Mouse (Mus musculus) spleen, adult 12 weeks (tissue): ENCODE results near the gene Adcyap1.

Source experiments
- DNase-seq: peaks from one replicate; pipeline ENCODE4 v3.0.0; 2022; ENCODE audit warnings: low spot score

Gene Adcyap1

GRCm38 (mm10) chr17:93198717-93199116, at the start of gene Adcyap1:
TSS of gene Adcyap1 (plus strand) at chr17:93199017.
- DNase-seq, result no peak

- DNase-seq, result no peak
Observed at GRCm38 (mm10) chr17:93158280-93158851, 40.5 kb upstream of the Adcyap1 start.

- no peak for DNase-seq
Observed at GRCm38 (mm10) chr17:93169572-93169971, 29.2 kb upstream of the Adcyap1 start.

- DNase-seq, result no peak
Observed at GRCm38 (mm10) chr17:93196846-93197245, 2.0 kb upstream of the Adcyap1 start.

GRCm38 (mm10) chr17:93198213-93198612, 604 bp upstream of the Adcyap1 start:
- DNase-seq, result no peak

- DNase-seq, result no peak
Observed at GRCm38 (mm10) chr17:93199218-93199617, 401 bp downstream of the Adcyap1 start.

GRCm38 (mm10) chr17:93199747-93200146, 930 bp downstream of the Adcyap1 start:
- DNase-seq, result no peak

GRCm38 (mm10) chr17:93200386-93201264, 1.8 kb downstream of the Adcyap1 start:
- DNase-seq, result no peak

GRCm38 (mm10) chr17:93201265-93201925, 2.6 kb downstream of the Adcyap1 start:
- no peak for DNase-seq

GRCm38 (mm10) chr17:93202165-93203075, 3.6 kb downstream of the Adcyap1 start:
- no peak for DNase-seq

GRCm38 (mm10) chr17:93203076-93204031, 4.5 kb downstream of the Adcyap1 start:
- no peak for DNase-seq

GRCm38 (mm10) chr17:93217785-93218184, 19.0 kb downstream of the Adcyap1 start:
- DNase-seq, result no peak

- no peak for DNase-seq
Observed at GRCm38 (mm10) chr17:93218640-93219039, 19.8 kb downstream of the Adcyap1 start.

- DNase-seq, result no peak
Observed at GRCm38 (mm10) chr17:93237355-93237754, 38.5 kb downstream of the Adcyap1 start.
